Mouse (Mus musculus) brown adipose tissue, adult 24 weeks (tissue): Measurements from ENCODE around the gene Prima1. TPM values are rescaled to one million over a fixed set of nuclear protein-coding genes. Genes with fewer than 3 reads are reported as not detected.

ENCODE experiments used
- polyA plus RNA-seq: library from polyadenylated mRNA; stranded (reverse); fragments of >200 nt; gene quantifications from 2 replicates; pipeline ENCODE4 v1.2.4, GENCODE M21; 2012; ENCODE audit not compliant: missing spikeins, insufficient read depth, insufficient read length

Prima1 gene
- polyA plus RNA-seq, 1 experiment = not detected

Other genes starting within 250 kb of the Prima1 start
- not detected in 2 replicates for gene Fam181a, start 68.8 kb upstream of the Prima1 start, polyA plus RNA-seq
- 2.5 and 7.8 TPM in 2 replicates for gene Asb2, start 113.9 kb upstream of the Prima1 start, polyA plus RNA-seq
- 0.75 and 2.2 TPM in 2 replicates for gene Otub2, start 146.5 kb upstream of the Prima1 start, polyA plus RNA-seq
- gene 9330161L09Rik, start 165.7 kb upstream of the Prima1 start, polyA plus RNA-seq = 1.2 TPM in 1 of 2 replicates, not detected in the other
- 47.9 and 50.2 TPM in 2 replicates for gene Ddx24, start 183.7 kb upstream of the Prima1 start, polyA plus RNA-seq
- 2,121 and 2,899 TPM in 2 replicates for gene Ifi27, start 192.1 kb upstream of the Prima1 start, polyA plus RNA-seq
- 1,113 and 2,189 TPM in 2 replicates for gene Ifi27l2a, start 201.5 kb upstream of the Prima1 start, polyA plus RNA-seq
- gene Ifi27l2b, start 215.1 kb upstream of the Prima1 start, polyA plus RNA-seq = not detected in 2 replicates